Mouse (Mus musculus): ENCODE data around the gene Tmigd1. TPM values are rescaled to one million over a fixed set of nuclear protein-coding genes. Genes with fewer than 3 reads are reported as not detected.

Tmigd1 gene
- under 1 TPM; 0.22 to 0.27 TPM for total RNA-seq (2021)

GRCm38 (mm10) chr11:76901579-76902361, at the start of gene Tmigd1:
Tmigd1 (plus strand) TSS chr11:76902159.
- intact Hi-C loops (cut with DNase I), result loop anchor here (5.0 kb wide), 1 partner anchor 46 kb away; no protein-coding TSS in a partner anchor

GRCm38 (mm10) chr11:76854475-76855341, 47.3 kb upstream of the Tmigd1 start:
- intact Hi-C loops (cut with DNase I), result no loop called here
- no peak for DNase-seq

More at GRCm38 (mm10) chr11:76901579-76902361, at the start of gene Tmigd1:
- DNase-seq, result no peak

DNA sequence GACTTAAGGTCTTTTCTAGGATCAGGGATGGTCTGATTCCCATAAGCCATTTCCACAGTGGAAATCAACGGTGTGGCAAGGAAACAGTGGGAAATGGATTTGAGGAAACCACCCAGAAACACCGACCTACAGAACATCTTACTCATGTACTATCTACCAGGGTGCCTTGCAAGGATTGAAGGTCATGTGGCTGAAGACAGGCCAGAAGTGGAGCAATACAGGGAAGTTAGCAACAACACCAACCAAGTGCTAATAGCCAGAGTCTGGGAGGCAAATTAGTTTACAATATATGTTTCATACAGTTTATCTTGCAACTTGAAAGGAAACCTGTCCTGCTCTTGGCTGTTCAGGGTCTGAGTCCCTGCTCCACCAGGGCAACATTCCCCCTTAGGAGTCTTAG, 45.4 kb upstream of the Tmigd1 start:
- intact Hi-C loops (cut with DNase I), result no loop called here
- no peak for DNase-seq

- intact Hi-C loops (cut with DNase I), result no loop called here
- DNase-seq, result peak in 1 of 2 experiments; percentile 31
Observed at GRCm38 (mm10) chr11:76857111-76857510, 44.8 kb upstream of the Tmigd1 start.

DNA sequence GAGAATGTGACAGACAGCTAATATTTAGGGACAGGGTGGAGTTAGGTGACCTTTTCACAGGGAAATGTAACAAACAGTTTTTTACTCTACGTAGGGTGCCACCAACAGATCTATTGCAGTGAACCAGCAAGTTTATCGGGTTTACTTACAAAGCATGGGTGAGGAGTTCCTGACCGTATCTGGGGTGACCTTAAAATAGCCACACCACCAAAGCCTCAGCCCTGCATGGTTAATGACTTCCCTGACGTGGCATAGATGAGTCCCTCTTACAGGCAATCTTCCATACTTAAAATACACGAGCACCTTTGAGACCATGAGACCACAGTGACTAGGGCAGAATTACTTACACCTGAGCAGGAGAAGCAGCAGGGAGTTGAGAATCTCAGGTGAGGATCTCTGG, 43.2 kb upstream of the Tmigd1 start:
- intact Hi-C loops (cut with DNase I), result no loop called here
- no peak for DNase-seq

DNA sequence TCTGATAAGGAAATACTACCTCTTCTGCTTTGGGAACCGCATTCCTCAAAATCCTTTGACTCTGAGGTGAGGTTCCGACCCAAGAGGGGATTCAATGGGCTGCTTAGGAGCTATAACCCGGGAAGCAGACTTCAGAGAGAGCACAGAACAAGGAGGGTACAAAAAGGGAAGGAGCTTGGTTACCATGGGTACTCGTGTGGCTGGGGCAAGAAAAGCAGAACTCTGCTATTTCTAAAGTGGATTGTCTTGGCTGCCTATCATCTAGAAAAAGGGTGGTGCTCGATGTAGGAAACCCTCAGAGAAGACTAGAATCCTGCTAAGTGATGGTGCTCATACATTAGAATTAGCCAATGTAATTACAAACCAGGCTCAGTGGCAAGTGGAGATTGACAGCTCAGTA, 42.7 kb upstream of the Tmigd1 start:
- intact Hi-C loops (cut with DNase I), result no loop called here
- DNase-seq, result no peak

DNA sequence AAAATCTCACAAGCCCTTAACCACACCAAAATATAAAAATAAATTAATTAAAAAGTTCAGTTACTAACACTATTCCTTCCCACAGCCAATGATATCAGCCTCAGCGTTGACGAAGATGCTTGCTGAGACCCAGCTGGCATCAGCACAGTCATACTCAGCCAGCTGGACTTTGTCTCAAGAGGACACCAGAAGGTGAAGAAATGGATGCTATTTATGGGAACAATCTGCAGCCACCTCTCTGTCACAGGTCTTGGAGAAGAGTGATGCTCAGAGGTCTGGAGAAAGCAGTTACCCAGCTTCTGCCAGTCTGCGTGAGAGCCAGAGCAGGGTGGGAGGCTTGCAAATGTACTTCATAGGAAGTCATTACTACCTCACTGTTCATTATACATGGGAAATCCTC, 40.8 kb upstream of the Tmigd1 start:
- intact Hi-C loops (cut with DNase I), result no loop called here
- no peak for DNase-seq

- intact Hi-C loops (cut with DNase I), result no loop called here
- DNase-seq, result no peak
Observed at GRCm38 (mm10) chr11:76872556-76873234, 29.3 kb upstream of the Tmigd1 start.

DNA sequence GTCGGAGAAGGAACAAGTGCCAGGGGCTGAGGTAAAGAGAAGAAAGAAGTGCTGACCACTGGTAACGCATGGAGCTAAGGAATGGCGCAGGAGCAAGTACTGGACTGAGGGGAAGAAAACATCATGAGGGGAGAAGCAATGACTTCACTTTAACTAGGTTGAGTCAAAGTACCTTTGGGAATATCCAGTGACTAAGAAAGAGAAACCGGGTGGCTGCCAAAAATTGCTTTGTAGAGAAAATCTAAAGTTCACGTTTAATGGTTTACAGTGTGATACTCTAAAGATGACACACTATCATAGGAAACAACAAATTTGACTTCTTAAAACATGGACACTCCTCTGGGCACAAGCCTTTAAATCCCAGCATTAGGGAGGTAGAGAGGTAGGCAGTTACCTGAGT, 28.1 kb upstream of the Tmigd1 start:
- DNase-seq, result no peak
- intact Hi-C loops (cut with DNase I), result no loop called here

DNA sequence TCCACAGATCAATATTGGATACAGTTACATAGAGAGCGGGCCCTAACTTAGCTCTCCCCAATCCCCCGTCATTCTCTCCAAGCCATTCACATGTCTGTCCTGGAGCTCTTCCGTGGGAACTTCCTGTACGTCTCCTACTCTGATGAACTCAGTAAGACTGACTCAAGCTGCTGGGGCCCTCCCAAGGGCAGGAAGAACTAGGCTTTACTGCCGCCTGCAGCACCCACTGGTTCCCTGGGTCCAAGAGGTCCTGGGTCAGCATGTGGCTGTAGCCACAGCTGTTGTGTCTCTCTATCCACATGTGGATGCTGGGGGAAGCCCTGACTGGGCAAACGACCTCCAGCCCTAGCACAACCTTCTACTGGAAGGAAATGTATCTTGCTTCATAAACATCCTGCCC, 27.2 kb upstream of the Tmigd1 start:
- DNase-seq, result no peak
- intact Hi-C loops (cut with DNase I), result no loop called here

DNA sequence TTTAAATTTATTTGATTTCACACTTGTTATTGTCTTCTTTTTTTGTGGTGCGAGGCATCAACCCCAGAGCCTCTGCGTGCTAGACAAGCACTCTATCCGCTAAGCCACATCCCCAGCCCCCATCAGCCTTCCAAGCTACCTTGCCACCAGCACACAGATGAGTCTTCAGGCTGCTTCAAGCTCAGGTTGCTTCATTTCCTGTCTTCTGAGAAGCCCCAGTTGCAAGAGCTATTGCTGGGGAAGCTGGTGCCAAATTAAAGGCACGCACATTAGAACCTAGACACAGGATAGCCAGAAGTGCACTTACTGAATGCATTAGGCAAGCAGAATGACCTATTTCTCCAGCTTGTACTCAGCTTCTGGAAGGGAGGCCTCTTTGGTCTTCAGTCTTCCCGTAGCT, 22.1 kb upstream of the Tmigd1 start:
- DNase-seq, result no peak
- intact Hi-C loops (cut with DNase I), result no loop called here

DNA sequence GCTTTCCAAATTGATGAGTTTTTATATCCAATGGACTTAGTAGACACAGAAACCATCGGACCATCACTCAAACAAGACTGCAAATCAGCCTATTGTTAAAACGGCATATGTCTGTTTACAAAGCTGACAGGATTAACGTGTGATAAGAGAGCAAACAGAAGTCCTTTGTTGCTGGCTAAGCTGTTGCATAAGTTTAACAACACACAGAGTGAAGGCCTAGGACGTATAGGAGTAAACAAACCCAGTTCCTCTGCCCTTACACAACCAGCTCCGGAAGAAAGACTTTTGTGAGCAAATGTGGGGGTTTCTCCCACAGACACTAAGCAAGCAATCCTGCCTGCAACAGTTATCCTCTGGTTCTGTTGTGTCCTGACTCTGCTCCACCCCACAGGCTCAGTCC, 17.5 kb upstream of the Tmigd1 start:
- intact Hi-C loops (cut with DNase I), result no loop called here

DNA sequence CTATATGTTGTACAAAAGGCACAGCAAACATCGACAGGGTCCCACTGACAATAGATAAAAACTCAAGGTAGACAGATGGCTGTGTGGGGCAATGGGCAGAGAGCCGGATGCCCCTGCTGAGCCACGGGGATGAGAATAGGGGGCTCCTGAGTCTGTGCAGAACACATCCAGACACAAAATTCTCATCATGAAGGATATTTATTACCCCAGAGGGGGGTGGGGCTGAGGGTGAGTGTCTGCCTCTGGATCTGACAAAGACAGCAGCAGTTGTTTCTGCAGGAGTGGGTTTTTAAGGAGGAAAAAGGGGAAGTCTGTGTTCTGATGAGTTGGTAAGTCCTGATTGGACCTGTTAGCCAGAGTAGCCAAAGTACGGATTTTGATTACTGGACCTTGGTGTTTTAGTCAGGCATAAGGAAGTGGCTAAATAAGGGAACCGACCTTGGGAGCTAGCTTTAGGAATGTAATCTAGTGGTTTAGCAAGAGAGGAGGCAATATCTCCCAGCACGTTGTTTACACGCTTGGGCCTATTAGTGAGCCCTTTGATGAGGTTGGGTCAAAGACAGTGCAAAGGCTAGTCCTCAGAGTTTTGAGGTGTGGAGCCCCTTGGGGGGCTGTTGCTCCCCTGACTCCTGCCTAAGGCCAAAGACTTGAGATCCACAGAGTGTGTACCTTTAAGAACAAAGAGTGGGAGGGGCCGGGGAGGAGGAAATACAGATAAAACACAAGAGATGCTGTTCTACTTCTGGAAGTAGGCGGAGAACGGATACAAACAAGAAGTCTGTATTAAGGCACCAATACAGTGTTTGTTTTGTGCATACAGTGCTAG, 12.4 kb upstream of the Tmigd1 start:
- intact Hi-C loops (cut with DNase I), result loop anchor here (5.0 kb wide), 1 partner anchor 212 kb away; the partner anchor contains the start of gene Trarg1
- peak; percentile 35 to 53 for DNase-seq

More for the DNA sequence above, 17.5 kb upstream of the Tmigd1 start:
- DNase-seq, result no peak

GRCm38 (mm10) chr11:76891171-76891570, 10.8 kb upstream of the Tmigd1 start:
- no peak for DNase-seq
- intact Hi-C loops (cut with DNase I), result loop anchor here (5.0 kb wide), 1 partner anchor 214 kb away; the partner anchor contains the start of gene Trarg1

DNA sequence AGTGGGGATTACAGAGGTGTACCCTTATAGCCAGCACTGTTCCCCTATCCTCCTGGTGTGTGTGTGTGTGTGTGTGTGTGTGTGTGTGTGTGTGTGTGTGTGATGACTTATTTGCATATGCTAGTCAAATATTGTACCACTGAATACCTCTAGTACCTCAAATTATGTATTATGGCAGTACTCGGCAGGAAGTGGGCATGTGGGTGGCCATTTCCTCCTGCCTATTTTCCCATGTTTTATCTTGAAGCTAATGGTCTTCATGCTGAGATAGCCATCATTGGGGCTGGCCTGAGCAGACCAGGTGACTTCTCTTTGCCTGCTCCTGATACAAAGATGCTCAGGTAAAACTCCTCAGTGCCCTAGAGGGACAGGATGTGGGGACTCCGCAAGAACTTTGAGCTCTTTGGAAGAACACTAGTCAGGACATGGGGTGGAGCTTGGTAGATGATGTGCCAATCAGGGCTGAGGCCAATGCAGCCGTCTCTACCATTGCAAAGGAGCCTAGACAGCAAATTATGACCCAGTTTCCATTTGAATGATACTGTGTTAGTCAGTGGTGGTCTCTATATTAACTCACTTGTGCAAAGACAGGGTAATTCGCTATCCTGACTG, 10.1 kb upstream of the Tmigd1 start:
- no peak for DNase-seq
- intact Hi-C loops (cut with DNase I), result loop anchor here (5.0 kb wide), 1 partner anchor 215 kb away; the partner anchor contains the start of gene Trarg1

DNA sequence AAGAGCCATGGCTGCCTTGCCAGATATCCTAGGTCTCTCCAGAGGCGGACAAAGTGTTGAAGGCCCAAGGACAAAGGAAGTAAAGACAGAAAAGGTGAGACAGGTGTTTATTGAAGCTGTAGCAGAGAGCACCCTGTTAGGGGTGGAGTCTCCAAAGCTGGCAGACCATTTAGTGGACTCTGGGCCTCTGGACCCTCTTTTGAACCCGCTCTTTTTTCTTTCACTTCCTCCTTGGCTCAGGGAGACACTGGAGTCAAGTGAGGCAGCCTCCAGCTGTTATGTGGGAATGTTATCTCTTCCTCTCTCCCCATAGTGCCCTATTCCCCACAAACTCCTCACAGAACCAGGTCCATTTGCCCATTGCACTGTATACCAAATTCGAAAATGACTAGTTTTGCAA, 9.0 kb upstream of the Tmigd1 start:
- DNase-seq, result no peak
- intact Hi-C loops (cut with DNase I), result loop anchor here (5.0 kb wide), 1 partner anchor 216 kb away; the partner anchor contains the start of gene Trarg1

DNA sequence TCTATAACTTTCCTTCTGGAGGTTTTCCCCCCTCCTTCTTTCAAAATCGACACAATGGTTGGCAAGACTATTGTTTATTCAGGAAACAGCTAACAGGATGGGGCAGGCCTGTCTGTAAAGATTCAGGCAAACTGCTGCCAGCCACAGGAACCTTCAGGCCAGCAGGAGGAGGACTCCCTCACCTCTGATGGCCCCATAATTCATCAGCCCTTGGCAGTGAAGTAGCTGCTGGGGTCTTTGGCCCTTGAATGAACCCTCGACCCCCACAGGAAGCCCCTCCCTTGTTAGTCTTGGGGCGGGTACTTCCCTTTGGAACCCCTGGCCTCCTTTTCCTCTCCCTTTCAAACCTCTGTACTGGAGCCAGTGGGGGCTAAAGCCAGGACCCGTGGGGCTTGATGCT, 8.4 kb upstream of the Tmigd1 start:
- DNase-seq, result peak; percentile 48 to 59
- intact Hi-C loops (cut with DNase I), result loop anchor here (5.0 kb wide), 1 partner anchor 216 kb away; the partner anchor contains the start of gene Trarg1

- DNase-seq, result peak; percentile 66 to 69
- intact Hi-C loops (cut with DNase I), result loop anchor here (1.0 to 5.0 kb wide), 3 partner anchors 83 to 217 kb away; partner anchors contain the start of gene Trarg1
Observed at GRCm38 (mm10) chr11:76894240-76894639, 7.7 kb upstream of the Tmigd1 start.

GRCm38 (mm10) chr11:76896360-76896759, 5.6 kb upstream of the Tmigd1 start:
- DNase-seq, result no peak
- intact Hi-C loops (cut with DNase I), result no loop called here

Measured in heart, postnatal 36 days (tissue).